Mouse (Mus musculus) hindbrain, embryonic 15.5 days (tissue): ENCODE results near the gene Pacrg. TPM values are rescaled to one million over a fixed set of nuclear protein-coding genes. Genes with fewer than 3 reads are reported as not detected.

Experiments used
- ATAC-seq: fragments of 200-750 bp; cut with Nextera tagmentation; 2 replicates; pipeline ENCODE4 v1.8.0; 2017; ENCODE audit warnings: low read depth, moderate number of reproducible peaks, moderate TSS enrichment; ENCODE audit not compliant: low FRiP score
- H3K27ac ChIP-seq: fragments of 300-500 bp; sonication (generic); replicated peaks from 2 replicates; pipeline ENCODE4 v1.5.1; 2015; ENCODE audit warnings: mild to moderate bottlenecking, inconsistent platforms
- H3K27me3 ChIP-seq: fragments of 300-500 bp; sonication (generic); 2 replicates; pipeline ENCODE4 v1.6.1; 2015; ENCODE audit warnings: control low read depth, inconsistent platforms
- H3K36me3 ChIP-seq: fragments of 300-500 bp; sonication (generic); 2 replicates; pipeline ENCODE4 v1.6.1; 2015; ENCODE audit warnings: control low read depth, inconsistent platforms
- H3K4me1 ChIP-seq: fragments of 300-500 bp; sonication (generic); replicated peaks from 2 replicates; pipeline ENCODE4 v1.6.1; 2015; ENCODE audit warnings: control low read depth, inconsistent platforms
- H3K4me2 ChIP-seq: fragments of 300-500 bp; sonication (generic); 2 replicates; pipeline ENCODE4 v1.6.1; 2015; ENCODE audit warnings: moderate library complexity, mild to moderate bottlenecking, inconsistent platforms
- H3K4me3 ChIP-seq: fragments of 300-500 bp; sonication (generic); 2 replicates; pipeline ENCODE4 v1.5.1; 2015; ENCODE audit warnings: mild to moderate bottlenecking, inconsistent platforms
- H3K9ac ChIP-seq: fragments of 300-500 bp; sonication (generic); 2 replicates; pipeline ENCODE4 v1.6.1; 2015; ENCODE audit warnings: inconsistent platforms
- H3K9me3 ChIP-seq: fragments of 300-500 bp; sonication (generic); 2 replicates; pipeline ENCODE4 v1.6.1; 2016; ENCODE audit warnings: control low read depth, inconsistent platforms
- WGBS: fragments of 180-500 bp; shearing (Covaris S2); methylation state at CpG from one replicate; pipeline ENCODE4 v1.1.7; 2015; 5-methylcytosine and 5-hydroxymethylcytosine counted together
- polyA plus RNA-seq: library from polyadenylated mRNA; unstranded; fragments of >200 nt; fragmentation: Nextera tagmentation; extraction: Ambion mirVana; gene quantifications from 2 replicates; pipeline ENCODE4 v1.2.1, GENCODE M21; 2015

Gene Pacrg
- polyA plus RNA-seq, 1 experiment from 2014 or later, result 17.9 TPM

- Histone ChIP-seq H3K4me3 (no peak overlapping the region), H3K4me1 (peaks cover 12% of the 10 kb centered on the region), H3K36me3 (no peaks in the 10 kb centered on the region), H3K9ac (no peak overlapping the region), H3K9me3 (no peaks in the 10 kb centered on the region), H3K27me3 (no peaks in the 10 kb centered on the region), H3K4me2 (no peak overlapping the region), H3K27ac (no peak overlapping the region)
- 72% methylated on average over 7 of the region's 7 CpGs for WGBS
- no peak for ATAC-seq
These were observed 384.1 kb downstream of the Pacrg start for GRCm38 (mm10) chr17:10455961-10456360.

GRCm38 (mm10) chr17:10454406-10454805 is 385.7 kb downstream of the Pacrg start:
- H3K36me3 ChIP-seq, result no peaks in the 10 kb centered on the region
- no peak overlapping the region for H3K27ac ChIP-seq
- peaks cover 25% of the 10 kb centered on the region for H3K4me1 ChIP-seq
- H3K4me3 ChIP-seq, result no peak overlapping the region
- no peak for ATAC-seq
- WGBS, result 92% methylated on average over 8 of the region's 8 CpGs
- H3K4me2 ChIP-seq, result no peak overlapping the region
- no peaks in the 10 kb centered on the region for H3K9me3 ChIP-seq
- no peaks in the 10 kb centered on the region for H3K27me3 ChIP-seq
- H3K9ac ChIP-seq, result no peak overlapping the region

GRCm38 (mm10) chr17:10452801-10453200 is 387.3 kb downstream of the Pacrg start:
- Histone ChIP-seq H3K9me3 (no peaks in the 10 kb centered on the region), H3K27ac (no peak overlapping the region), H3K4me1 (peaks cover 27% of the 10 kb centered on the region), H3K9ac (no peak overlapping the region), H3K36me3 (no peaks in the 10 kb centered on the region), H3K27me3 (no peaks in the 10 kb centered on the region), H3K4me3 (no peak overlapping the region), H3K4me2 (no peak overlapping the region)
- ATAC-seq, result no peak
- 90% methylated on average over 3 of the region's 3 CpGs for WGBS

- no peak overlapping the region for H3K9ac ChIP-seq
- peak overlapping the region; percentile 63 for H3K27ac ChIP-seq
- no peak overlapping the region for H3K4me2 ChIP-seq
- no peaks in the 10 kb centered on the region for H3K27me3 ChIP-seq
- no peaks in the 10 kb centered on the region for H3K9me3 ChIP-seq
- peaks cover 25% of the 10 kb centered on the region for H3K4me1 ChIP-seq
- no peak overlapping the region for H3K4me3 ChIP-seq
- H3K36me3 ChIP-seq, result no peaks in the 10 kb centered on the region
- 20% methylated on average over 10 of the region's 10 CpGs for WGBS
- peak; percentile 40 for ATAC-seq
These were observed 388.6 kb downstream of the Pacrg start for GRCm38 (mm10) chr17:10451306-10452077.

GRCm38 (mm10) chr17:10449800-10450299 is 390.3 kb downstream of the Pacrg start:
- no peak overlapping the region for H3K9ac ChIP-seq
- 68% methylated on average over 14 of the region's 14 CpGs for WGBS
- no peaks in the 10 kb centered on the region for H3K9me3 ChIP-seq
- peak overlapping the region; percentile 63 for H3K27ac ChIP-seq
- no peak overlapping the region for H3K4me2 ChIP-seq
- ATAC-seq, result no peak
- no peaks in the 10 kb centered on the region for H3K36me3 ChIP-seq
- no peaks in the 10 kb centered on the region for H3K27me3 ChIP-seq
- no peak overlapping the region for H3K4me3 ChIP-seq
- peaks cover 24% of the 10 kb centered on the region for H3K4me1 ChIP-seq

- no peak overlapping the region for H3K4me2 ChIP-seq
- peaks cover 24% of the 10 kb centered on the region for H3K4me1 ChIP-seq
- H3K9ac ChIP-seq, result no peak overlapping the region
- no peak overlapping the region for H3K27ac ChIP-seq
- H3K4me3 ChIP-seq, result no peak overlapping the region
- no peak for ATAC-seq
- 60% methylated on average over 5 of the region's 5 CpGs for WGBS
- no peaks in the 10 kb centered on the region for H3K9me3 ChIP-seq
- no peaks in the 10 kb centered on the region for H3K27me3 ChIP-seq
- no peaks in the 10 kb centered on the region for H3K36me3 ChIP-seq
These were observed 391.7 kb downstream of the Pacrg start for GRCm38 (mm10) chr17:10448417-10448816.

GRCm38 (mm10) chr17:10441501-10442111 is 398.5 kb downstream of the Pacrg start:
- Histone ChIP-seq H3K9ac (no peak overlapping the region), H3K9me3 (no peaks in the 10 kb centered on the region), H3K36me3 (no peaks in the 10 kb centered on the region), H3K4me1 (peaks cover 18% of the 10 kb centered on the region), H3K27ac (peak overlapping the region; percentile 78), H3K4me2 (peak overlapping the region; percentile 17; the same call in 1 of the 2 replicates), H3K27me3 (no peaks in the 10 kb centered on the region), H3K4me3 (no peak overlapping the region)
- peak; percentile 92 for ATAC-seq
- WGBS, result 18% methylated on average over 16 of the region's 16 CpGs

GRCm38 (mm10) chr17:10440961-10441360 is 399.1 kb downstream of the Pacrg start:
- Histone ChIP-seq H3K27me3 (no peaks in the 10 kb centered on the region), H3K9ac (no peak overlapping the region), H3K27ac (peak overlapping the region; percentile 78), H3K4me2 (no peak overlapping the region), H3K36me3 (no peaks in the 10 kb centered on the region), H3K4me3 (no peak overlapping the region), H3K4me1 (peaks cover 18% of the 10 kb centered on the region), H3K9me3 (no peaks in the 10 kb centered on the region)
- WGBS, result 67% methylated on average over 3 of the region's 3 CpGs
- no peak for ATAC-seq

- H3K4me1 ChIP-seq, result peaks cover 18% of the 10 kb centered on the region
- peak; percentile 52; the same call in 1 of the 2 replicates for ATAC-seq
- H3K9me3 ChIP-seq, result no peaks in the 10 kb centered on the region
- no peak overlapping the region for H3K9ac ChIP-seq
- H3K27me3 ChIP-seq, result no peaks in the 10 kb centered on the region
- 36% methylated on average over 8 of the region's 8 CpGs for WGBS
- H3K4me2 ChIP-seq, result no peak overlapping the region
- no peaks in the 10 kb centered on the region for H3K36me3 ChIP-seq
- peak overlapping the region; percentile 66 for H3K27ac ChIP-seq
- no peak overlapping the region for H3K4me3 ChIP-seq
These were observed 400.3 kb downstream of the Pacrg start for GRCm38 (mm10) chr17:10439815-10440214.

GRCm38 (mm10) chr17:10434867-10435266 is 405.2 kb downstream of the Pacrg start:
- Histone ChIP-seq H3K4me2 (no peak overlapping the region), H3K4me3 (no peak overlapping the region), H3K4me1 (peaks cover 4% of the 10 kb centered on the region), H3K27ac (peak overlapping the region; percentile 42), H3K36me3 (no peaks in the 10 kb centered on the region), H3K9ac (no peak overlapping the region), H3K9me3 (no peaks in the 10 kb centered on the region), H3K27me3 (no peaks in the 10 kb centered on the region)
- no peak for ATAC-seq
- 63% methylated on average over 1 of the region's 1 CpGs for whole genome bisulfite sequencing

- 93% methylated on average over 7 of the region's 7 CpGs for WGBS
- no peaks in the 10 kb centered on the region for H3K9me3 ChIP-seq
- no peak overlapping the region for H3K4me3 ChIP-seq
- no peaks in the 10 kb centered on the region for H3K36me3 ChIP-seq
- no peaks in the 10 kb centered on the region for H3K27me3 ChIP-seq
- no peak overlapping the region for H3K27ac ChIP-seq
- H3K9ac ChIP-seq, result no peak overlapping the region
- no peaks in the 10 kb centered on the region for H3K4me1 ChIP-seq
- ATAC-seq, result no peak
- no peak overlapping the region for H3K4me2 ChIP-seq
These were observed 407.5 kb downstream of the Pacrg start for GRCm38 (mm10) chr17:10432525-10433180.
